Mouse (Mus musculus): ENCODE measurements at regions not wholly inside any gene's neighbourhood (a gene's known extent, or its start where the extent isn't known, plus 50 kb on each side); places are given as distances from the start of the nearest gene placed in this dataset.
A peak's percentile ranks its signal among the peaks of the same experiment; 100 is the strongest.

GRCm38 (mm10) chr13:37617015-37617414 lies 161.2 kb upstream of the Rreb1 start:
- DNase-seq (ENCODE audit: low read depth, low spot score), result no peak

GRCm38 (mm10) chr13:37619841-37620725 lies 158.1 kb upstream of the Rreb1 start:
- peak; percentile 52 for DNase-seq (ENCODE audit: low read depth, low spot score)

GRCm38 (mm10) chr13:37621319-37622050 lies 156.7 kb upstream of the Rreb1 start:
- no peak for DNase-seq (ENCODE audit: low read depth, low spot score)

- peak; percentile 41 for DNase-seq (ENCODE audit: low read depth, low spot score)
Measured at GRCm38 (mm10) chr13:37622366-37623088, 155.7 kb upstream of the Rreb1 start.

- DNase-seq (ENCODE audit: low read depth, low spot score), result no peak
Measured at GRCm38 (mm10) chr13:37624741-37625140, 153.5 kb upstream of the Rreb1 start.

GRCm38 (mm10) chr13:37625532-37626235 lies 152.5 kb upstream of the Rreb1 start:
- DNase-seq (ENCODE audit: low read depth, low spot score), result no peak

- no peak for DNase-seq (ENCODE audit: low read depth, low spot score)
Measured at GRCm38 (mm10) chr13:37628391-37629270, 149.6 kb upstream of the Rreb1 start.

GRCm38 (mm10) chr13:37629271-37629899 lies 148.8 kb upstream of the Rreb1 start:
- DNase-seq (ENCODE audit: low read depth, low spot score), result no peak

- no peak for DNase-seq (ENCODE audit: low read depth, low spot score)
Measured at GRCm38 (mm10) chr13:37632835-37633440, 145.3 kb upstream of the Rreb1 start.

- no peak for DNase-seq (ENCODE audit: low read depth, low spot score)
Measured at GRCm38 (mm10) chr13:37636363-37636762, 141.8 kb upstream of the Rreb1 start.

GRCm38 (mm10) chr13:37637151-37637550 lies 141.0 kb upstream of the Rreb1 start:
- DNase-seq (ENCODE audit: low read depth, low spot score), result no peak

GRCm38 (mm10) chr13:37638071-37638511 lies 140.1 kb upstream of the Rreb1 start:
- no peak for DNase-seq (ENCODE audit: low read depth, low spot score)

GRCm38 (mm10) chr13:37642410-37643093 lies 135.6 kb upstream of the Rreb1 start:
- DNase-seq (ENCODE audit: low read depth, low spot score), result no peak

- DNase-seq (ENCODE audit: low read depth, low spot score), result no peak
Measured at GRCm38 (mm10) chr13:37644751-37645181, 133.4 kb upstream of the Rreb1 start.

GRCm38 (mm10) chr13:37649467-37650080 lies 128.6 kb upstream of the Rreb1 start:
- no peak for DNase-seq (ENCODE audit: low read depth, low spot score)

GRCm38 (mm10) chr13:37651221-37651946 lies 126.8 kb upstream of the Rreb1 start:
- no peak for DNase-seq (ENCODE audit: low read depth, low spot score)

GRCm38 (mm10) chr13:37654651-37655050 lies 123.5 kb upstream of the Rreb1 start:
- no peak for DNase-seq (ENCODE audit: low read depth, low spot score)

GRCm38 (mm10) chr13:37657248-37657647 lies 121.0 kb upstream of the Rreb1 start:
- peak; percentile 67 for DNase-seq (ENCODE audit: low read depth, low spot score)

Measured in skeletal muscle tissue, adult 2 months (tissue).